Mouse (Mus musculus): ENCODE results near the gene Spast.
"Not testable (repeated sequence)": the region's sequence is repeated elsewhere in the genome, so short reads cannot be mapped to it uniquely, and the experiment has no call there.

Gene Spast

GRCm38 (mm10) chr17:74327195-74327594 lies 11.6 kb upstream of the Spast start:
- DNase-seq (ENCODE audit: low read depth) = not testable (repeated sequence)

- DNase-seq (ENCODE audit: low read depth) = peak; percentile 88
These were observed 10.6 kb upstream of the Spast start for GRCm38 (mm10) chr17:74328146-74328545.

DNA sequence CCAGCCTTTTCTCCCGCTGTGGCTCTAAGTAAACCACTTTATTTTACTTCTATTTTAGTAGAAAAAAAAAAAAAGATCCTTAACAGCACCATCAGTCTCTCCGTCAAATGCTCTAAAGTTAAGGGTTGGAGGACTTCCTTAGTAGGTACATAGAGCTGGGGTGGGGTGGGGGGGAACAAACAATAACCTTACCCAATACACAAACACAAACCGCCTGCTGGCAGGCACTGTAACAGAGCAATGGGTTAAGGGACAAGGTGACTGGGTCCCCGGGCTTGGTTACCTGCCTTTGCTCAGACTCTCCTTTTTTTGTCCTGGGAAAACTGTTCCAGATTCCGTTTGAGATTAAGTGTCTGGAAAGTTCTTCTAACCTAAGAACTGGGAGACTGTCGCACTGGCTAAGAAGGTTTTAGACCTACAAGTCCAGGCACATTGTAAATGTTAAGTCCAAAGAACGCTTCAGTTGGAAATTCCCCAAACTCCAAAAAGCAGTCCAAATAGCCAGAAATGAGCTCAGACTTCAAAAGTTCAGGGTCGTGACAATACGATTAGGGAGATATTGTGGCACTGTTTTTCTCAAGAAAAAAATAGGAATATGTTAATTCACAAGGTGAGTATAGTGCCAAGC lies 7.6 kb upstream of the Spast start:
- DNase-seq (ENCODE audit: low read depth) = no peak

DNA sequence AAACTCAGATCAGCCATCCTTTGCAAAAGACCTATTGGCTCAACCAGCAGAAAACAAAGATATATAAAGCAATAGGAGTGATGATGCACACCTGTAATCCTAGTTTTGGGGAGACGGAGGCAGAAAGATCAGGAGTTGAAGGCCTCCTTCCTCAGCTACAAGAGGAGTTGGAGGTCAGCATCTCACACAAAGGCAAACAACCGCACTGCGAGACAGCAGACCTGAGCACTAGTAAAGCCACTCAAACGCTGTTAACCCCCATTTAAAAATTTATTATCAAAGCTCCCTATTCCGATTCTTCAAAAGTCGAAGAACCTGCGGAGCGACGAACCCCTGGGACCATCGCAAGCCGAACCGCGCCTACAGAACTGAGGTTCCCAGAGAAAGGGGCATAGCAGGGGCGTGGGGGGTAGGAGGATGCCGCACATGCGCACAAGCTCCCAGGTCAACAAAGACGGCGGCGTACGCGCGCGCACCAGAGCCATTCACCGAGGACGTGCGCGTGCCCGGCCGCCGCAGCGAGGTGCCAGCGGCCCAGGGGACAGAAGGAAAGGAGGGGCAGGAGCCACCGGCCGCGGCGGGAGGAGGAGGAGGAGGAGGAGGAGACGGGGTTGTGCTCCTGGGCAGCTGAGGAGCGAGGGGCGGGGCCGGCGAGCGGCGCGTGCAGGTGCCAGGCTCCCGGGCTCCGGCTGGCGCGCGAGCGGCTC lies 409 bp upstream of the Spast start:
- DNase-seq (ENCODE audit: low read depth) = peak; percentile 95

DNA sequence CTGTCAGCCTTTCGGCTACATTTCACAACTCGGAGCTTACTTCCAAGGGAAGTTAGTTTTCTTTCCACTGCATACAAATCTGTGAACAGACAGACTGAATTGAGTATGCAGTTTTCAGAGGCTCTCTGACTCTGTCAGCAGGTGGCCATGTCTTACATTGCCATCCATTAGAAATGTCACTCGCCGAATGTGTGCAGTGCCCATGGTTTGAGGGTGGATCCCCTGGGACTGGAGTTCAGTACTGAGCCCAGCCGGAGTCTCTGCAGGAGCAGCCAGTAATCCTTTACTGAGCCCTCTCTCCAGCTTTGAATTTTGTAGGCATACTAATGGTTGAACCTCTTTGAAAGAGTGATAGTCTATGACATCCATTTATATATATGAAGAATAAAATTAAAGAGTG lies 2.4 kb downstream of the Spast start:
- DNase-seq (ENCODE audit: low read depth) = no peak

GRCm38 (mm10) chr17:74363592-74363991 lies 24.8 kb downstream of the Spast start:
- peak; percentile 36 for DNase-seq (ENCODE audit: low read depth)

GRCm38 (mm10) chr17:74376916-74377315 lies 38.1 kb downstream of the Spast start:
- DNase-seq (ENCODE audit: low read depth) = no peak

DNA sequence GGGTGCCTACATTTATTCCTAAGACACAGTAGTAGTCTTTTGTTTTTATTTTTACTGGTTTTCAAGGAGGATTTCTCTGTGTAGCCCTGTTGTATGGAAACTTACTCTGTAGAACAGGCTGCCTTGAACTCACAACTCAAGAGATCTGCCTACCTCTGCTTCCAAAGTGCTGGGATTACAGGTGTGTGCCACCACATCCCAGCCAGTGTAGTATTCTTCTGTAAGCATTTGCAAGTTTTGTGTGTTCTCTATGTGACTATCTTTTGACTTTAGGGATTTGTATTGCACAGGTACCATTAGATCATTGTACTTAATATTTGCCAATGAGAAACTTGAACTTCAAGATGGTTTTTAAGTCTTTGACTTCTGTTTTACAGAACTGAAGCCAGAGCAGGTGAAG lies 47.9 kb downstream of the Spast start:
- no peak for DNase-seq (ENCODE audit: low read depth)

DNA sequence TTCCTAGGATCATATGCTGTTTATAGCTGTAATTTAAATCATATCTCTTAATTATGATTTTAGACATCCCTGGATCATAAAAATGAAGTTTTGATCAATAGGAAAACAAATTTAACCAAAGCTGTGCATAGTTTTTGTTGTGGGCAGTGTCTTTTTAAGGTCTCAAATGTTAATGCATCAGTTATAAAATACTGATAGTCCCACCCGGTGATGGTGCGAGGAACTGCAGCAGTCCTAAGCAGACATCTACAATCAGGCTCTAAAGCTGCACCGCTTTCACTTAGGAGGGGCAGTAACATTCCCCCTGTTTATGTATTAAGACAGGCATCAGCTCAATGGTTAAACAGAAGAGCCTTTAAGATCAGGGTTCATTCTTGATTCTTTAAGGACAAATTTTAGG lies 51.1 kb downstream of the Spast start:
- peak; percentile 21 for DNase-seq (ENCODE audit: low read depth)

- no peak for DNase-seq (ENCODE audit: low read depth)
These were observed 55.6 kb downstream of the Spast start for GRCm38 (mm10) chr17:74394381-74394780.

- peak; percentile 65 for DNase-seq (ENCODE audit: low read depth)
These were observed 56.1 kb downstream of the Spast start for GRCm38 (mm10) chr17:74394855-74395254.

- peak; percentile 99 for DNase-seq (ENCODE audit: low read depth)
These were observed 56.7 kb downstream of the Spast start, which contains the start of gene Slc30a6 for GRCm38 (mm10) chr17:74395383-74396065. Gene Slc30a6, plus strand, starts transcription at chr17:74395608.

DNA sequence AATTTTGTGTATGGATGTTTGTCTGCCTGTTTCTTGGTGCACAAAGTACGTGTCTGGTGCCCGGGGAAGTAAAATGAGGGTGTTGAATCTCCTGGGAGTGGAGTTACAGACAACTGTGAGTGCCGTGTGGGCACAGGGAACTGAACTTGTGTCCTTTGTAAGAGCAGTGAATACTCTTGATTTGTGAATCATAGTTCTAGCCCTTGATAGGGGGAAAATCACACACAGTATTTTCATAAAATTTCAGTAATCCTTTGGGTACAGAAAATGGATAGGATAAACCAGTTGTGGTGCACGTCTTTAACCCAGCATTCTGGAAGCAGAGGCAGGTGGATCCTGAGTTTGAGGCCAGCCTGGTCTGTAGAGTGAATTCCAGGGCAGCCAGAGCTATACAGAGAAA lies 58.0 kb downstream of the Spast start:
- no peak for DNase-seq (ENCODE audit: low read depth)

DNA sequence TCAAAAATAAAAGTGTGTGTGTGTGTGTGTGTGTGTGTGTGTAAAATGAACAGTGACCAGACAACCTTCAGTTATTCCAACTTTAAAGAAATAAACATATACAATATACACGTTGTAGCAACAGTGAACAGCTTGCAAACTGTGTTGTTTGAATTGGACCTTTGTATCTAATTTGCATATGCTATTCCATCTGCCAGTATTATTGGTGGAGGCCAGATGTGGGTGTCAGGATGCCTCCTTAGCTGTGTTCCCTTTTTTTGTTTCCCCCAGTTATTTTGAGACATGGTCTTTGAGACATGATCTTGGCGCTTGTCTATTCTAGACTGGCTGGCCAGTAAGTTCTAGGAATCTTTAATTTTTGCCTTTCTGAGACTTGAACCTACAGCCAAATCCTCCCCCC lies 58.4 kb downstream of the Spast start:
- DNase-seq (ENCODE audit: low read depth) = no peak

- DNase-seq (ENCODE audit: low read depth) = no peak
These were observed 63.9 kb downstream of the Spast start for GRCm38 (mm10) chr17:74402486-74403222.

DNA sequence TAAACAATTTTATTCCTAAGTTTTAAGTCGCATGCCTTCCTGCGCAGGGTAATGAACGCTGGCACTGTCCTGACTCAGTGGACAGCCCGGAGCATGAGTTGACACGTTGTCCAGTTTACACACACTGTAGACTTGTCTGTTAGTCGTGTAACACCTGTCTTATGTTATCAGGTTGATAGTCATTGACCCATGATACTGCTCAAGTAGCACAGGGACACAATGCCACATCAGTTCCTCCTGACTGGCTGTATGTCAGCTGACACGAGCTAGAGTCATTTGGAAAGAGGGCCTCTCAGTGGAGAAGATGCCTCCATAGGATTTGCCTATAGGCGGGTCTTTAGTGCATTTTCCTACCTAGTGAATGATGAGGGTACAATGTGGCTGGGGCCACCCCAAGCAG lies 67.7 kb downstream of the Spast start:
- DNase-seq (ENCODE audit: low read depth) = no peak

DNA sequence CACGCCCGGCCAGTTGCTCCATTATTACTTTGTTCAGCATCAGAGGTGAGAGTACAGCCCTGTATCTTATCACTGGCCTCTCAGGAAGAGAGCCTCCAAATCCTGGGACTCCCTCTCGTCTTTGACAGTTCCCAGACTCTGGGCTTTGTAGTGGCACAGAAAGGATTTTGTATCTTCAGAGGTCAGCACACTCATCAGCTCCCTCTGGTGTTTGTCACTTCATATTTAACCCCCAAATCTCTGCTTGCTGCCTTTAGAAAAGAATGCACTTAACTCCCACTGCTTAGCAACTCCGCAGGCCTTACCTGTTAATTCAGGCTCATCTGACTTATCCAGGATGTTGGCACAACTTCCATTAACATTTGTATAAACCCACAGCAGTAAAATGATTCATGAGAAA lies 70.9 kb downstream of the Spast start:
- peak; percentile 47 for DNase-seq (ENCODE audit: low read depth)

DNA sequence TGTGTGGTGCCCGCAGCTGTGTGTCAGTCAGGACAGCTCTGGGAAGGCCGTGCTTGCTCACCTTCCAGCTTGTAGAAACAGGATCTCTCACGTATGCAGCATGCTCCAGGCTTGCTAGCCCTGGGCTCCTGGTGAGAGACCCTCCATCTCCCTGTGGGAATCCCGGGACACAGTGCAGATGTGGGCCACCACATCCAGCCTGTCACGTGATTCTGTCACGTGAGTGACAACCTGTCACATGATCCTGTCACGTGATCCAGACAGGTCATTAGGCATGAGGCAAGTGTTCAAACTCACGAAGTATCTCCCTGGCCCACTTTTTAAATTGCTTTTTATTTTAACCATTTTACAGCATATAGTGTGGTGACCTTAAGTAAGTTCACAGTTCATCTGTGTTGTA lies 74.5 kb downstream of the Spast start:
- no peak for DNase-seq (ENCODE audit: low read depth)

- no peak for DNase-seq (ENCODE audit: low read depth)
These were observed 75.9 kb downstream of the Spast start for GRCm38 (mm10) chr17:74414671-74415070.

GRCm38 (mm10) chr17:74416841-74417360 lies 78.1 kb downstream of the Spast start:
- DNase-seq (ENCODE audit: low read depth) = no peak

- DNase-seq (ENCODE audit: low read depth) = no peak
These were observed 79.4 kb downstream of the Spast start for GRCm38 (mm10) chr17:74418171-74418570.

DNA sequence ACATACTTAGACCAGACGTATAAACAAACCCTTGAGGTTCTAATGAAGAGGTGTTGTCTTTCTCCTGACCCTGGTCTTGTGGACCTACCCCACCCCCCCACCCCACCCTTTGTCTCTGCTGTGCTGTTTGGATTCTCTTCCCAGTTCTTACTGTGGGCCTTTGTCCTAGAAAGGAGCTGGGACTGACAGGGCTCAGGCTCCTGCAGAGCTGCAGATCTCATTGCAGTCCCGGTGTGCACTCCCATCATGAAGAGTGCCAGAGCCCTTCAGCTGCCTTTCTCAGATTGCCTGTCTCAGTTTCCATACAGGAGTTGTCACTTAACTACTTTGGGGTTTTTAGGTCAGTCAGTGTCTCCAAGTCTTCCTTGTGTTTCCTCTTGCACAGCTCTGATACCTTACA lies 81.9 kb downstream of the Spast start:
- no peak for DNase-seq (ENCODE audit: low read depth)

All from induced T-regulatory cell, adult 2 months (primary cell).